Mouse (Mus musculus) right cerebral cortex, adult 2 months (tissue): ENCODE data around the gene Sytl2.

ENCODE experiments used
- DNase-seq, 2 experiments: peaks; one replicate each; pipeline ENCODE4 v3.0.0; 2021 to 2022; ENCODE audit warnings: low spot score in 2 of 2

Gene Sytl2

DNA sequence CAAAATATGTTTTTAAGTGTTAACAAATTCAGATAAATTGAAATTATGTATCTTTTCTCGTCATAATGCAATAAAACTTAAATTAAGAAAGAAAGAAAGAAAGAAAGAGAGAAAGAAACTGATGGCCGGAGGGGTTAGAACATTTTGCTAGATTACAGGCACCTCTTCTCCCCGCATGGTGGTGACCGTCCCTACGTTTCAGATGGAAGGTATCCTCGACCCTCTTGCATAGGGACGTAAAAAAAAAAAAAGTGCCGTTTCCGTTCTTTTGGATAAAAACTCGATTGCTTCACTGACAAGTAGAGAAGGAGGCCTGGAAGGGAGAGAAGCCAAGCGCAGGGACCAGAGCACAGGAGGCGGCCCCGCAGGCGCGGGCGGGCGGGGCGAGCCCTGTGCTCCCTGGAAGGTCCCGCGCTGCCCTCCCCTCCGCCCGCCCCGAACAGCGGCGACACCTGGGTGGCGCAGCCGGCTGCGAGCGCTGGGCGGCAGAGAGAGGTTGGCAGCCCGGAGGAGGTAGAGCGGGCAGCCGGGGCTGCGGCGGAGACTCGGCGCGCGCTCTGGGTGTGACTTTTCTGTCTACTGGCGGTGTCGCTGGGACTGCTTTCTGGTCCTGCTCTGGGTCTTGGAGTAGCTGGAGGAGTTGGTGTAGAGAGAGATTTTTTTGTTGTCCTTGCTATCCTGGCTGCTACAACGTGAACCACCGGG is at the start of gene Sytl2:
Sytl2 (plus strand) TSS at position 311 of the 705 bp plus-strand sequence.
- peak; percentile 20 to 24 for DNase-seq

DNA sequence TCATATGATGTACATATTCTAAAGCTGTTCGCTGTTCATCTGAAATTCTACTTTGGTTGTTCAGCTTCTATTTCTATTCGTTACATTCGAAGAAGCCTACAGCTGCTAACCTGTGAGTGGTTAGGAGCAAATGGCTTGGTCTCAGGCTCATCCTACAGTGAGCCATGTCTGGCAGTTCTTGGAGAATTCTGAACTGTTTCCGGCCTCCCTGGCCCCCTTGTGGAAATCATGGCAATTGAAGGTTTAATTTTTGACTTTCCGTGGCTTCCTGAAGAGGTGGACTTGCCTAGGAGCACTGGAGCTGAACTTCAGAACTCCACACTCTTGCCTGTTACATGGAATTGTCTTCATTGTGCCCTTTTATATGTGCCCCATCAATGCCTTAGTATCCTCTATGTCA is 49.1 kb upstream of the Sytl2 start:
- DNase-seq = no peak

- no peak for DNase-seq
Observed at GRCm38 (mm10) chr7:90258701-90259100, 43.4 kb upstream of the Sytl2 start.

GRCm38 (mm10) chr7:90259899-90260298 is 42.2 kb upstream of the Sytl2 start:
- no peak for DNase-seq

DNA sequence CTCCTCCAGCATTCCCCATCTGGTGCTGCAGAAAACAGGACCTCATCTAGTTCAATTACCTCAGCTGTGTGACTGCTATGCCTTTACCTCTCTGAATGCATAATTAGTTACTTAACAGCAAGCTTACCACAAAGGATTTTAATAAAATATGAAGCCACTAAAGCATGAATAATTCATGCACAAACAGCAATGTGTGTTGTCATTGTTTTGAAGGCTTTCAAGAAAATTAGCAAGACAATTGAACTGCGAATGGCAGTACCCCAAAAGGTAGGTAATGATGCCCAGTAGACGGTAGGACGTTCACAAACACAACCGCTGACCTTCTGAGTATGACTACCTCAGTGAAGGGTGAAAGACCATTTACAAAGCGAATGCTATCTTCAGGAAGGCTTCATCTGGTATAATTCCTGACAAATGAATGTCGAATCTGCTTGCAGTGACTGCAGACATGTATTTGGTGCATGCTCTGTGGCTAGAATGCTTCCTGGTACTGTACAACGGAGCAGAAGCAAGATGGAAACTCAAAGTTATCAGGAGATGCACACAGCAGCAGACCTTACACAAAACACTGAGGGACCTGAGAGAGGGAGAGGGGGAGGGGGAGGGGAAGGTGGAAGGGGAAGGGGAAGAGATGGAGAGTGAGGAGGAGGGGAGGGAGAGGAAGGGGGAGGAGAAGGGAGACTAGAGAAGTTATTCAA is 40.0 kb upstream of the Sytl2 start:
- DNase-seq = no peak

DNA sequence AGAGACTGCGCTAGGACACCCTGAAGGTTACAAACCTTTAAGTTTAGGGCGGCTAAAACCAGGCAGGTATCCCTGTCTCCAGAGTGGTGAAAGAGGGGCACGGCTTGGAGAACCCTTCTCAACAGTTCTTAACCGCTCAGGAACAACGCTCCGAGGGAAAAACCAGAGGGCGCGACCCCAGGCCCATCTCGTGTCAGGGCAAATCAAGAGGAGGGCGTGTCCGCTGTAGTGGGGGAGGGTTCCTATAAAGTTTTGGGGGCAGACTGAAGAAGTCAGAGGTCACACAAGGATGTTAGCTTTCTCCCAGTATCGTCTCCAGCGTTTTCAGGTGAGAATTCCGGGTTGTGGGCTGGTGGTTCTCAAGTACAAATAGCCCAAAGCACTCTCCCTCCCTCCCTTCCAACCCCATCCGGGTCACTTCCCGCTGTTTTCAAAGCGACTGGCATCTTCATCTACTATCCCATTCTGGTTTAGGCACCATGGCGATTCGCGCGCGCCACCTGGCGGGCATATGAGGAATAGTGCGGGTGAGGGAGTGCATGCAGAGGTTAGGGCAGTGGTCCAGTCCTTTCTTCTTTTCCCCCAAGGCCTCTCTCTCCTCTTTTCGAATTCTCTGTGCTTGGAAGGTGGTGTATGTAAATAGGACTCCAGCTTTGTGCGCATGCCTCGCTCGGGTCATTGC is 36.6 kb upstream of the Sytl2 start, which contains the start of gene Ccdc83:
Ccdc83 (minus strand) TSS at position 489 of the 682 bp plus-strand sequence.
- peak; percentile 78 to 88 for DNase-seq

- DNase-seq = no peak
Observed at GRCm38 (mm10) chr7:90270141-90270540, 31.9 kb upstream of the Sytl2 start.

GRCm38 (mm10) chr7:90274561-90275100 is 27.4 kb upstream of the Sytl2 start:
- DNase-seq = no peak

GRCm38 (mm10) chr7:90277246-90277645 is 24.8 kb upstream of the Sytl2 start:
- no peak for DNase-seq

DNA sequence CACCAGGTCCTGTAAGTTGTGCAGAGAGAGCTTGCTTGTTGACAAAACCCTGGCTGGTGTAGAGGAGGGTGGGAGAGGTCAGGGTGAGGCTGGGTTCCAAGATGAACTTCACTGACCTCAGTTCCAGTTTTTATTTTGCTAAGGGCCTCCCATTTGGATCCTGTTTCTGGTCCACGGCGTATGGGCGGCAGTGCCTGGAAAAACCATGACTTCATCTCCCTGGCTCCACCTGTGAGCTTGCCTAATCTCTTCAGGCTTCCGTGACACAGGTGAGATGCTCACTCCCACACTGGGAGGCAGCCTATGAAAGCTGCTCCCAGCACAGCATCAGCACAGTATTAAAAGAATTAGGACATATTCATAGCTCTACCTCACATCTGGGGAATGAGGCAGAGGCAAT is 24.3 kb upstream of the Sytl2 start:
- no peak for DNase-seq

DNA sequence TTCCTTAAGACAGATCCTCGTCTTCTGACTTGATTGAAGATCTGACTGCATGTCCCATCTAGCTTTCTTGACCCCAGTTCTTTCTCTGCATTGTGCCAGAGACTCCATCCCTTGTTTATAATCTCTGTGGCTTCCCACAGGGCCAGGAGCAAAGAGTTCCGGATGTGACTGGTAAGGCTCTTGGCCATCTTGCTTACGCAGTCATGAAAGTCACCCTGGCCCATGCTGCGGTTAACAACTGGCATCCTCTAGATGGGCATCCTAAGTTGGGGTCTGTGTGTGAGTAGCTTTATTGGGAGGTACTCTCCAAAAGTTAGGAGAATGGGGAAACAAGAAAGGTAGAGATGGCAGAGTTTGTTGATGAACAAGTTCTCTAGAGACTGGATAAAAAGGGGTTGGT is 22.9 kb upstream of the Sytl2 start:
- DNase-seq = no peak

GRCm38 (mm10) chr7:90280274-90280875 is 21.7 kb upstream of the Sytl2 start:
- peak; percentile 25 to 29 for DNase-seq

- no peak for DNase-seq
Observed at GRCm38 (mm10) chr7:90280878-90281277, 21.2 kb upstream of the Sytl2 start.

GRCm38 (mm10) chr7:90281759-90282546 is 20.1 kb upstream of the Sytl2 start:
- DNase-seq = no peak

DNA sequence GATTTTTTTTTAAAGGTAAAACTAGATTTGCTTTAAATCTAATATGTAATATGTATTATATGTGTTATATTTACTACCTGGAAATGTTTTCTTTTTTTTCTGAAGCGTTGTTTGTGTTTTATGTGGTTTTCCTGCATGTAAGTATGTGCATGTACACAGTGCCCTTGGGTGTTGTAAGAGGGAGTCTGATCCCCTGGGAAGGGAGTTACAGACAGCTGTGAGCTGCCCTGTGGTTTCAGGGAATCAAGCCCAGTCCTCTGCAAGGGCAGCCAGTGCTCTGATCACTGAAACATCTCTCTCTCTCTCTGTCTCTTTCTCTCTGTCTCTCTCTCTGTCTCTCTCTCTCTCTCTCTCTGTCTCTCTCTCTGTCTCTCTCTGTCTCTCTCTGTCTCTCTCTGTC is 19.3 kb upstream of the Sytl2 start:
- no peak for DNase-seq

GRCm38 (mm10) chr7:90284793-90285192 is 17.3 kb upstream of the Sytl2 start:
- DNase-seq = no peak

GRCm38 (mm10) chr7:90291885-90292284 is 10.2 kb upstream of the Sytl2 start:
- DNase-seq = no peak

- no peak for DNase-seq
Observed at GRCm38 (mm10) chr7:90302647-90303552, 848 bp downstream of the Sytl2 start.

- DNase-seq = no peak
Observed at GRCm38 (mm10) chr7:90306079-90306478, 4.0 kb downstream of the Sytl2 start.

DNA sequence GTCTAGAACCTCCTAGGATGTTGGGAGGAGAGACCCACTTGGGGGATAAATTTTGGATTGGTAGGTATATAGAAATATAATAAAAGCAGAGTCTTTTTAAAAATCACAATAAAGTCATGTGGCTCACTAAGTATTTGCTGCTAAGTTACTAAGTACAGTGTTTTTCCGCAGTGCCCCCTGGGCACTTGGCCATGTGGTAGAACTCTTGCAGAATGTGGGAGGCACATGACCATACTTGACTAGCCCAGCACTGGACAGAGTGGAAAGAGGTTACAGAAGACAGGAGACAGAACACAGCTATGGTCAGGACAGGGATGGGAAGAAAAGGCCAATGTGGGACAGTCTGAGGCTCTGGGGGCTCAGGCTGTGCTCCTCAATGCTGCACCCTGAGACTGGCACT is 4.9 kb downstream of the Sytl2 start:
- DNase-seq = no peak
